Mouse (Mus musculus) spleen, postnatal 10 days (tissue): ENCODE data around the gene 1110008L16Rik.
"Not testable (repeated sequence)": the region's sequence is repeated elsewhere in the genome, so short reads cannot be mapped to it uniquely, and the experiment has no call there.

Experiments used
- DNase-seq, 2 experiments: peaks; one replicate each; pipeline ENCODE4 v3.0.0; 2021 to 2022; ENCODE audit warnings: low spot score in 2 of 2

The 1110008L16Rik gene

DNA sequence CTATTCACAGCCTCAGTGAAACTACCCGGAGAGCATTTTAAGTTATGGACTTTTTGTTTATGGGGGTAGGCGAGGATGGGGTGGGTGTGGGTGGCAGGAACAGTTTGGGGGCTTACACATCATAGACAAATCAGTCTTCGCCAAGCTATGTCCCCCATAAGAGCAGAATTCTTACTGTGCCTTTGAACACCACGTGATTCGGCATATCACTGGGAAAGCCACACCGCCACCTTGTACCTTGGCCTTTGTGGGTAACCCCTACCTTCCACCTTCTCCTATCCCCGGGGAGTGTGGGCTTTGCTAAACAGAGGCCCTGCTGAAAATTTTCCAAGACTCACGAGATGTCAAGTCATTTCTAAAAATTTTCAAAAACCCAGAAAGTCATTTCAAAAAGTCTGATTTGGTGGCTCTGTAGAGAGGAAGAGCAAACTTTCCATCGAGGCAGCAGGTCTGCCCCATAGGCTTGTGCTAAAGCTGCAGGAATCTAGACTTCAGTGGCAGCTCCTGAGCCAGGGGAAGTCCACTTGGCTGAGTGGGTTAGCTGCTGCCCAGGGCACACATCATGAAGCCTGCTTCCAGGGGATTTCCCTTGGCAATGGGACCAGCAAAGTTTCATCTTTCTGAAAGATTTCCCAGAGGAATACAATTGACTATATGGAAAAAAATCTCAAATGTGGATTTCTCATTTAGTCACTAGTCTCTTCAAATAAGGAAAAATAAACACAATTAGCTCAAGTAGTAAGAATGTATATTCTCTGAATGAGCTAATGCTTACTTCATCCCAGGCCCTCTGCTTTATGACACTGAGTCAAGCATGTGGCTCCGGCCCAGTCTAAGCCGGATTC, 93.6 kb downstream of the 1110008L16Rik start:
- no peak for DNase-seq

DNA sequence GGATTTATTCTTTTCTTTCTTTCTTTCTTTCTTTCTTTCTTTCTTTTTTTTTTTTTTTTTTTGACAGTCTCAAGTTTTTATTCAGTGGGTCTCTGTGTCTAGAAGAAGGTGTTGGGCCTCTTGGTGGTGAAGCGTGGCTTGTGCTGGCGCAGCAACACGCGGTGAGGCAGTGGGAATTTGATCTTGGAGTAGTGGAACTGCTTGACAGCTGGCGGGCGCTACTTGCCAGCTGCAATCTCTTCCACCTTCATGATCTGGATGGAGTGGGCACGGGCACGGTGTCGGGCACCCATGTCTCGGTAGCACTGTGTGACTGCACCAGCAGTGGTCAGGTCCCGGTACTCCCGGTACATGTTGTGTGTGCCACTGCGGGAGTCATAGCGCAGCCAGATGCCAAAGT, 96.2 kb downstream of the 1110008L16Rik start:
- not testable (repeated sequence) for DNase-seq

DNA sequence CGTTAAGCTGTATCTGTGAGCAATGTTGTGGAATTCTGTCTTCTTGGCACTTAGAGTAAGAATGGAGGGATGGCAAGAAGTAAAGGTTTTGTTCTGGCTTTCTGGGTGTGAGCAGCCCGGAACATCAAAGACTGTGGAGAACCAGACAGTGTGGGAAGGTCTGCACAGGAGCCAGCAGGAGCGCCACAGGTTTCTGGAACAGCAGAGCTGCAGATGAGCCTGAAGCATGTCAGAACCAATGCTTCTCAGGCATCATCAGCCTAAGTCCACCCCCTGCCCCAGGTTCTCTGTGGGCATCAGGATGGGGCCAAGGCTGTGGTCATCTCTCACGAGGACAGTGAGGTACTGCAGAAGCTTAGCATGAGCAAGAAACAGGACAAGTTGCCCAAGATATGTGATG, 97.2 kb downstream of the 1110008L16Rik start:
- no peak for DNase-seq

DNA sequence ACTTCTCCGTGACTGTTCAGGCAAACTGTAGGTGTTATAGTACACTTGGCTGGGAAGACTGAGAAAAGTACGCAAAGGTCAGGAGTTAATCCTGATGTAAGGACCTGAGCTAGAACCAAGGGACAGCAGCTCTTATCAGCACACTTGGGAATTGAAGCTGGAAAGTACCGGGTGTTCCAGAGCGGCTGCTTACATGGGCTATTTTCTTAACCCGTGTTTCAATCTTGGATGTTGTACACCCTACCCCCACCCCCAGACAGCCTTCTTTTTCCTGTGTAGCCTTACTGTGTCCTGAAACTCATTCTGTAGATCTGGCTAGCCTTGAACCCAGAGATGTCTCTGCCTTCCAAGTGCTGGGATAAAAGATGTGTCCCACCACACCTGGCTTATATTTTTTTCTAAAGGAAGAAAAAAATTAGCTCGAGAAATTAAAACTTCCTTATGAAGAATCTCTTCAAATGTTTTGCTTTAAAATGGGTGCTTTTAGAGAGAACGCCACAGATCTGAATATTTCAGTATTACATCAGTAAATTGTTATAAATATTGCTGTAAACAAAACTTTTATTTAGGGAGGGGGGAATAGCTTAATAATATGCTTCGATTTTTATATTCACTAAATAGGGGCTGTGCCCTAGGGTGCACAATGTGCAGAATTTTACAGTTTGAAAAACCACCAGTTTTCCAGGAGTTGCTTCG, 98.3 kb downstream of the 1110008L16Rik start:
- no peak for DNase-seq

DNA sequence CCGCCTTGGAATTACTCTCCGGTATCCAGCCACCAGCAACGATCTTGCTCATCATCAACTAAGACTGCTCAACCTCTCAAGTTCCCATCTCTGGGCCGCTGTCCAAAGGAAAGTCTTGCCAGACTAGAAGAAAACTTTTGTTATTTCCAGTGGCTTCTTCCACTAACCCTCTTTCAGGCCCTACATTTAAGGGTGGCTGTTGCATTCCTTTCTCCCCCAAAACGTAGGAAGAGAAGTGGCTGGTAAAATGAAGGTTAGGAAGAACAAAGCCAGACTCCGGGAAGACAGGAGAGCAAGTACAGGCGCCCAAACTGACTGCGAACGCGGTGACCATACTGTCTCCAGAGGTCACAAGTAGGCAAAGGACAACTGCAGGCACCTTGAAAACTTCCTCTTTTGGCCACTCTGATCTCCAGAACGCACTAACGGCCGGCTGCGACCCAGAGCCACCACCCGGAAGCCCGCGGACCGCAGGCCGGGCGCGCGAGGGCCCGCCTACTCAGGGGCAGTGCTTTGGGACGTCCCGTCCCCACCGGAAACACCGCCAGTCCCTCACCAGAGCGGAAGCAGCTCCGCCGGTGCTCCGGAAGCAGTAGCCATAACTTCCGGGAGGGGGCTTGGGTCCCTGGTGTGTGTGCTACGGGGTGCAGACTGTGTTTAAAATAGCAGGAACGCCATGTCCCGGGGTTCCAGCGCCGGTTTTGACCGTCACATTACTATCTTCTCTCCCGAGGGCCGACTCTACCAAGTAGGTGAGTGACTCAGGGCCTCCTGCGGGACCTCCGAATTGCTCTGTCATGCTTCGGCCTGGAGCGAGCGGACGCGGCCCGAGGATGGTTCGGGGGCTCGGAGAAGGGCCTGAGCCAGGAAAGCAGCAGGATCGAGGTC, 99.1 kb downstream of the 1110008L16Rik start:
- peak; percentile 80 to 93 for DNase-seq

DNA sequence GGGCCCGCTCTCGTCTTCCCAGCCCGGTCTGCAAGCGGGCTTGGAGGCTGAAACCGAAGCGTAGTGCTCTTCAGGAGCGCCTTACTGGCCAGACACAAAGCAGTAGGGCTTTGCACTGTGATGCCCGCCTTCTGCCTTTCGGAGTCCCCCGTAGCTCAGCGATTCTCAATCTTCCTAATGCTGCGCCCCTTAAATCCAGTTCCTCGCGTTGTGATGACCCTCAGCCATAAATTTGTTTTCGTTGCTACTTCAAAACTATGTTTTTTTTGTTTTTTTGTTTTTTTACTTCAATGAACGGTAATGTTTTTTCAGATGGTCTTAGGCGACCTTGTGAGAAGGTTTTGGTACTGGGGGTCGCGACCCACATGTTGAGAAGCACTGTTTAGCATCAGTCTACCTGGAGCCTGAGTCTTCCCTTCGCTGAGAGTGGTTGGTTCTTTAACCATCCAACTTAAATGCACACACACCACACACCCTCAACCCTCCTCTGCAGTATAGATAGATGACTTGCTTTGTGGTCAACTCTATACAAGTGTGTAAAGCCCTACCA, 99.8 kb downstream of the 1110008L16Rik start:
- no peak for DNase-seq

DNA sequence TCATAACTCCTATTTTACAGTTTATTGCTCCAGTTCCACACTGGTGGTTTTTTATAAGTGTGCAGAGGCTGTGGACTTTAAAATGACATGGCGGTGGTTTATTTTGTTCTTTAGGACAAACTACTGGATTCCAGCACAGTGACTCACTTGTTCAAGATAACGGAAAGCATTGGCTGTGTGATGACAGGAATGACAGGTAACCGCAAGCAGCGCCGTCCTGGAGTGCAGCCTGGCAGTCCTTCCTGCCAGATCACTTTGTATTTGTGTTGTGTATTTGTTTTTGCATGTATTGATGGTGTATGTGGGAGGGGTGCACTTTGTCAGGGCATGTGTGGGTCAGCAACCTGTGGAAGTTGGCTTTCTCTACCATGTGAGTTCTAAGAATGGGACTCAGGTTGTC, 108.5 kb downstream of the 1110008L16Rik start:
- no peak for DNase-seq

DNA sequence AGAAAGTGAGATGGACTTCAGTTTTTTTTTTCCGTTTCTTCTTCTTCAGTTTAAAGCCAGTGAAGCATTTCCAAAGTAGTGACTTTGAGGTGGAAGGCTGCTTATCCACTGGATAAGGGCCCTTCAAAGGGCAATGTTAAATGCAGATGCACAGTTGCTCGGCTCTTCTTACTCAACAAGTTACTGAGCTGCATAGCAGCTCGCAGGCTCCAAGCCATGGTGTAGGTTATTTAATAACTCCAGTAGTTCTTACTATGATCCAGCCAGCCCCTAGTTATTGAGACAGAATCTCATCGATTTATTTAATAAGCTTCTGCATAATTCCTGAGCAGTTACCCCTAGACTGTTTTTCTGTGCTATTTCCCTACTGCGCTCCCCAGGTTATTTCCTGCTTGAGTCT, 115.9 kb downstream of the 1110008L16Rik start:
- no peak for DNase-seq

DNA sequence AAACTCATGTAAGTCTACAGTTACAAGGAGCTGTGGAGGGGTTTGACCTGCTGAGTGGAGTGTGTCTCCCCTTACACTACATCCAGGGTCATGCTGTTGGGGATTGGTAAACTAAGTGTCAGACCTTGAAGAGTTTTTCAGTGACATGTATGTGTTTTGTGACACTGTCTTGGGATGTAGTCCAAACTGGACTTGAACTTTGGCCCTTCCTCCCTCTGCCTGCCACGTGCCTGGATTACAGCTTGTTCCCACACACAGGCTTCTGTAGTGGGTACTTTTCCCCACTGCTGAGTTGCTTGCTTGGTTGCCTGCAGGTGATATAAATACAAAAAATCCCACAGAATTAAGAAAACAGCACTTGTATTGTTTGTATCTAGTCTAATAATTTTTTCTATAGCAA, 116.4 kb downstream of the 1110008L16Rik start:
- DNase-seq = no peak

DNA sequence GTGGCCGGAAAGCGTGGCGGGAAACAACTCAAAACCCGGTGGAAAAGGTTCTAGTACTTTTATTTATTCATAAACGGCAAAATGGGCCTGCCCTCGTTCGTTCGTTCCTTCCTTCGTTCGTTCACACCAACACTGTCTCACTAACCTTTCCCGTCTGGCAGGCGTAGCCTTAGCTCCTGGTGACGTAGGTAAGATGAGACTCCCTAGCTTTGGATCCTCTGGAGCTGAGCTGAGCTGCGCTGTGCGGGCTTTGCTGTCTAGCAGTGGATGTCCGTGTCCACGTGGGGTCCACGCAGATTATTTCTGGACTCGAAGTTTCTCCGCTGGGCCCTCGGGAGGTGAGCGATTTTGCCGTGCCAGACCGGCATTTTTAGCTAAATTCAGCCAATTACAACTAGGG, 120.8 kb downstream of the 1110008L16Rik start:
- DNase-seq = no peak

DNA sequence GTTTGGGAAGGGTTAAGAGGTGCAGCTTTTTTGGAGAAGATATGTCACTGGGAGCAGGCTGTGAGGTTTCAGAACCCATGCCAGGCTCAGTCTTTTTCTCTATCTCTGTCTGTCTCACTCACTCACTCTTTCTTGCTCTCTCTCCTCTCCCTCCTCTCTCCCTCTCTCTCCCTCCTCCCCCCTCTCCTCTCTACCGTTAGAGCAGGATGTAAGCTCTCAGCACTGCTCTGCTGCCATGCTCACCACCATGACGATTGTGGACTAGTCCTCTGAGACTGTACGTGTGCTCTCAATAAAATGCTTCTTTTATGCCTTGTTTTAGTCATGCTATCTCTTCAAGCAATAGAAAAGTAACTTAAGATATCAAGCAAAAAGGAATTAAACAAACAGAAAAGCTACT, 122.7 kb downstream of the 1110008L16Rik start:
- no peak for DNase-seq

DNA sequence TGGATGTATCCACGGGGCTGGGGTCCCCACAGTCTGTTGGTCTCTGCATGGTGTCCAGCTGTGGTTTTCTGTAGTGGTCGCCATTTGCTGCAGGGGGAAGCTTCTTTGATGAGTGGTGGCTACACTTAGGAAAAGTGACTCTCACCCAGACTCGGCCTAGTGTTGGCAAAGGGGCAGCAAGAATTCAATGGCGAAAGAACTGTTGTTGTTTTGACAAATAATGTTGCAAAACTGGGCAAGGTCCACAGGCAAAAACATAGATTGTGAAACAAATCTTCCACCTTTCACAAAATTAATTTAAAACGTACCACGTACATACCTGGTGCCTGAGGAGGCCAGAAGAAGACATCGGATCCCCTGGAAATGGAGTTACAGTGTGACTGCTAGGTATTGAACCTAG, 126.9 kb downstream of the 1110008L16Rik start:
- DNase-seq = no peak

DNA sequence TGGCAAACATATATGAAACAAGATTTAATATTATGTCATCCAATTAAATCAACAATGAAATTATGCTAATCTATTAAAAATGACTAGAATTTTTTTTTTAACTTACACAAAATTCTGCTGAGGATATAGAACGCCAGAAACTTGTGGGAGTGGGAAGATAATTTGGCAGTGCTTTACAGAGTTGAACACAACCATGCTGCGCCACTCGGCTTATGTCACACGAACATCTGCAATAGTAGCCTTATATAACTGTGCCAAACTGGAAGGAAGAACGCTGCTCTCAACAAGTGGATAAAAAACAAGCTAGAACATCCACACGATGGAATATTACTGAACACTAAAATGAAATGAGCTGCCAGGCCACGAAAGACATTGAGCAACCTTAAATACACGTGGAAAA, 129.8 kb downstream of the 1110008L16Rik start:
- no peak for DNase-seq

DNA sequence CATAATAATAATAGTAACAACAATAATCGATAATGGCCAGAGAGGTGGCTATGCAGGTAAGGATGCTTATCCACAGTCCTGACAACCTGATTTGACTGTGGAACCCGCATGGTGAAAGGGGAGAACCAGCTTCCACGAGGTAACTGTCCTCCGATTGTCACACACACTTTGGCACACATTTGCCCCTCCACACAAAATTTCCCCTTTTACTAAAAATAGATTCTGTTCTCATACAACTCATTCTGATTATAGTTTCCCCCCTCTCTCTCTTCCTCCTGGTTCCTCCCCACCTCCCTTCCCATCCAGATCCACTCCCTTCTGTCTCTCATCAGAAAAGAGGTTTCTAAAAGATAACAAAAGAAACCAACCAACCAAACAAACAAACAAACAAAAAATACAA, 130.6 kb downstream of the 1110008L16Rik start:
- DNase-seq = no peak
